Mouse (Mus musculus): ENCODE measurements around the gene Ap3d1. TPM values are rescaled to one million over a fixed set of nuclear protein-coding genes. Genes with fewer than 3 reads are reported as not detected.

Gene Ap3d1
- polyA plus RNA-seq, 1 experiment from 2014 or later: 54.5 TPM

- Histone ChIP-seq H3K4me1 (ENCODE audit: control insufficient read depth in 2 of 2, insufficient read depth in 2 of 2, low read length in 2 of 2) (peaks cover 3 to 20% of the 10 kb centered on the region in 2 experiments; a peak in 3 of 4 replicates), H3K9me3 (ENCODE audit: control insufficient read depth, low read length) (no peaks in the 10 kb centered on the region), H3K4me3 (ENCODE audit: control insufficient read depth in 1 of 2, insufficient read depth in 1 of 2, low read depth in 1 of 2, low read length in 2 of 2) (no peak overlapping the region), H3K36me3 (ENCODE audit: control insufficient read depth, insufficient read depth, low read length) (peaks cover 68% of the 10 kb centered on the region), H3K27ac (replicated peaks in 1 of 2; ENCODE audit: control insufficient read depth in 1 of 2, insufficient read depth in 1 of 2, low read depth in 2 of 2, low read length in 2 of 2) (no peak overlapping the region; a peak in 2 of 4 replicates), H3K4me2 (ENCODE audit: low read length) (no peak overlapping the region), H3K27me3 (ENCODE audit: control insufficient read depth, insufficient read depth, low read length) (no peaks in the 10 kb centered on the region), H3K9ac (ENCODE audit: low read length) (no peak overlapping the region)
- ATAC-seq (ENCODE audit: insufficient number of reproducible peaks, insufficient read depth, low FRiP score, low read depth): no peak
- WGBS: 69% methylated on average over 10 of the region's 10 CpGs
These were observed 24.2 kb upstream of the Ap3d1 start for GRCm38 (mm10) chr10:80766161-80766815.

- H3K27me3 ChIP-seq (ENCODE audit: control insufficient read depth, insufficient read depth, low read length): no peaks in the 10 kb centered on the region
- no peak overlapping the region for H3K9ac ChIP-seq (ENCODE audit: low read length)
- H3K9me3 ChIP-seq (ENCODE audit: control insufficient read depth, low read length): no peaks in the 10 kb centered on the region
- peaks cover 63% of the 10 kb centered on the region for H3K36me3 ChIP-seq (ENCODE audit: control insufficient read depth, insufficient read depth, low read length)
- no peak overlapping the region for H3K4me3 ChIP-seq (ENCODE audit: control insufficient read depth in 1 of 2, insufficient read depth in 1 of 2, low read depth in 1 of 2, low read length in 2 of 2)
- 50% methylated on average over 2 of the region's 2 CpGs for WGBS
- no peak for ATAC-seq (ENCODE audit: insufficient number of reproducible peaks, insufficient read depth, low FRiP score, low read depth)
- H3K27ac ChIP-seq (replicated peaks in 1 of 2; ENCODE audit: control insufficient read depth in 1 of 2, insufficient read depth in 1 of 2, low read depth in 2 of 2, low read length in 2 of 2): no peak overlapping the region; a peak in 1 of 4 replicates
- H3K4me2 ChIP-seq (ENCODE audit: low read length): no peak overlapping the region
- H3K4me1 ChIP-seq (ENCODE audit: control insufficient read depth in 2 of 2, insufficient read depth in 2 of 2, low read length in 2 of 2): peaks cover 7 to 25% of the 10 kb centered on the region in 2 experiments
These were observed 23.7 kb upstream of the Ap3d1 start for GRCm38 (mm10) chr10:80765746-80766145.

GRCm38 (mm10) chr10:80763502-80763901 lies 21.4 kb upstream of the Ap3d1 start:
- 89% methylated on average over 2 of the region's 2 CpGs for WGBS
- Histone ChIP-seq H3K9ac (ENCODE audit: low read length) (no peak overlapping the region), H3K4me1 (ENCODE audit: control insufficient read depth in 2 of 2, insufficient read depth in 2 of 2, low read length in 2 of 2) (peaks cover 19 to 46% of the 10 kb centered on the region in 2 experiments), H3K9me3 (ENCODE audit: control insufficient read depth, low read length) (no peaks in the 10 kb centered on the region), H3K4me2 (ENCODE audit: low read length) (no peak overlapping the region), H3K27me3 (ENCODE audit: control insufficient read depth, insufficient read depth, low read length) (no peaks in the 10 kb centered on the region), H3K4me3 (ENCODE audit: control insufficient read depth in 1 of 2, insufficient read depth in 1 of 2, low read depth in 1 of 2, low read length in 2 of 2) (no peak overlapping the region), H3K27ac (replicated peaks in 1 of 2; ENCODE audit: control insufficient read depth in 1 of 2, insufficient read depth in 1 of 2, low read depth in 2 of 2, low read length in 2 of 2) (no peak overlapping the region), H3K36me3 (ENCODE audit: control insufficient read depth, insufficient read depth, low read length) (peaks cover 43% of the 10 kb centered on the region)
- ATAC-seq (ENCODE audit: insufficient number of reproducible peaks, insufficient read depth, low FRiP score, low read depth): no peak

- H3K27me3 ChIP-seq (ENCODE audit: control insufficient read depth, insufficient read depth, low read length): no peaks in the 10 kb centered on the region
- H3K4me3 ChIP-seq (ENCODE audit: control insufficient read depth in 1 of 2, insufficient read depth in 1 of 2, low read depth in 1 of 2, low read length in 2 of 2): no peak overlapping the region
- H3K27ac ChIP-seq (replicated peaks in 1 of 2; ENCODE audit: control insufficient read depth in 1 of 2, insufficient read depth in 1 of 2, low read depth in 2 of 2, low read length in 2 of 2): no peak overlapping the region
- ATAC-seq (ENCODE audit: insufficient number of reproducible peaks, insufficient read depth, low FRiP score, low read depth): no peak
- H3K36me3 ChIP-seq (ENCODE audit: control insufficient read depth, insufficient read depth, low read length): peaks cover 27% of the 10 kb centered on the region
- no peak overlapping the region for H3K4me2 ChIP-seq (ENCODE audit: low read length)
- H3K4me1 ChIP-seq (ENCODE audit: control insufficient read depth in 2 of 2, insufficient read depth in 2 of 2, low read length in 2 of 2): peaks cover 34 to 62% of the 10 kb centered on the region in 2 experiments
- H3K9me3 ChIP-seq (ENCODE audit: control insufficient read depth, low read length): no peaks in the 10 kb centered on the region
- WGBS: 59% methylated on average over 3 of the region's 3 CpGs
- H3K9ac ChIP-seq (ENCODE audit: low read length): no peak overlapping the region
These were observed 19.8 kb upstream of the Ap3d1 start for GRCm38 (mm10) chr10:80761821-80762220.

GRCm38 (mm10) chr10:80760596-80761524 lies 18.8 kb upstream of the Ap3d1 start:
- Histone ChIP-seq H3K9ac (ENCODE audit: low read length) (peak overlapping the region; percentile 32; the same call in 1 of the 2 replicates), H3K4me2 (ENCODE audit: low read length) (peak overlapping the region; percentile 11; the same call in 1 of the 2 replicates), H3K9me3 (ENCODE audit: control insufficient read depth, low read length) (no peaks in the 10 kb centered on the region), H3K4me1 (ENCODE audit: control insufficient read depth in 2 of 2, insufficient read depth in 2 of 2, low read length in 2 of 2) (peaks cover 43 to 63% of the 10 kb centered on the region in 2 experiments), H3K27me3 (ENCODE audit: control insufficient read depth, insufficient read depth, low read length) (no peaks in the 10 kb centered on the region), H3K4me3 (ENCODE audit: control insufficient read depth in 1 of 2, insufficient read depth in 1 of 2, low read depth in 1 of 2, low read length in 2 of 2) (no peak overlapping the region), H3K27ac (replicated peaks in 1 of 2; ENCODE audit: control insufficient read depth in 1 of 2, insufficient read depth in 1 of 2, low read depth in 2 of 2, low read length in 2 of 2) (peak overlapping the region; percentile 8 to 33; a peak in 1 of 4 replicates), H3K36me3 (ENCODE audit: control insufficient read depth, insufficient read depth, low read length) (peaks cover 18% of the 10 kb centered on the region)
- no peak for ATAC-seq (ENCODE audit: insufficient number of reproducible peaks, insufficient read depth, low FRiP score, low read depth)
- WGBS: 69% methylated on average over 4 of the region's 4 CpGs

GRCm38 (mm10) chr10:80758651-80759050 lies 16.6 kb upstream of the Ap3d1 start:
- Histone ChIP-seq H3K27ac (replicated peaks in 1 of 2; ENCODE audit: control insufficient read depth in 1 of 2, insufficient read depth in 1 of 2, low read depth in 2 of 2, low read length in 2 of 2) (peak overlapping the region; percentile 15 to 87; a peak in 2 of 4 replicates), H3K27me3 (ENCODE audit: control insufficient read depth, insufficient read depth, low read length) (no peaks in the 10 kb centered on the region), H3K4me1 (ENCODE audit: control insufficient read depth in 2 of 2, insufficient read depth in 2 of 2, low read length in 2 of 2) (peaks cover 43 to 62% of the 10 kb centered on the region in 2 experiments), H3K9me3 (ENCODE audit: control insufficient read depth, low read length) (no peaks in the 10 kb centered on the region), H3K4me2 (ENCODE audit: low read length) (peak overlapping the region; percentile 90; the same call in 1 of the 2 replicates), H3K36me3 (ENCODE audit: control insufficient read depth, insufficient read depth, low read length) (no peaks in the 10 kb centered on the region), H3K9ac (ENCODE audit: low read length) (peak overlapping the region; percentile 98; the same call in 1 of the 2 replicates), H3K4me3 (ENCODE audit: control insufficient read depth in 1 of 2, insufficient read depth in 1 of 2, low read depth in 1 of 2, low read length in 2 of 2) (no peak overlapping the region)
- WGBS: 52% methylated on average over 7 of the region's 7 CpGs
- ATAC-seq (ENCODE audit: insufficient number of reproducible peaks, insufficient read depth, low FRiP score, low read depth): no peak

- peaks cover 43 to 64% of the 10 kb centered on the region in 2 experiments for H3K4me1 ChIP-seq (ENCODE audit: control insufficient read depth in 2 of 2, insufficient read depth in 2 of 2, low read length in 2 of 2)
- peak overlapping the region; percentile 98 for H3K9ac ChIP-seq (ENCODE audit: low read length)
- no peaks in the 10 kb centered on the region for H3K9me3 ChIP-seq (ENCODE audit: control insufficient read depth, low read length)
- H3K36me3 ChIP-seq (ENCODE audit: control insufficient read depth, insufficient read depth, low read length): no peaks in the 10 kb centered on the region
- peak overlapping the region; percentile 53 to 87 for H3K27ac ChIP-seq (replicated peaks in 1 of 2; ENCODE audit: control insufficient read depth in 1 of 2, insufficient read depth in 1 of 2, low read depth in 2 of 2, low read length in 2 of 2)
- 20% methylated on average over 5 of the region's 5 CpGs for WGBS
- no peak overlapping the region for H3K4me3 ChIP-seq (ENCODE audit: control insufficient read depth in 1 of 2, insufficient read depth in 1 of 2, low read depth in 1 of 2, low read length in 2 of 2)
- no peaks in the 10 kb centered on the region for H3K27me3 ChIP-seq (ENCODE audit: control insufficient read depth, insufficient read depth, low read length)
- peak; percentile 45; the same call in 1 of the 2 replicates for ATAC-seq (ENCODE audit: insufficient number of reproducible peaks, insufficient read depth, low FRiP score, low read depth)
- H3K4me2 ChIP-seq (ENCODE audit: low read length): peak overlapping the region; percentile 90; the same call in 1 of the 2 replicates
These were observed 15.7 kb upstream of the Ap3d1 start for GRCm38 (mm10) chr10:80757717-80758116.
